Mouse (Mus musculus): ENCODE measurements around the gene Kcnk16.

The Kcnk16 gene

GRCm38 (mm10) chr14:20245861-20246260 lies 23.1 kb downstream of the Kcnk16 start:
- no peaks in the 10 kb centered on the region for H3K36me3 ChIP-seq (ENCODE audit: control insufficient read depth, insufficient read depth, low read length, poor library complexity, severe bottlenecking)
- no peaks in the 10 kb centered on the region for H3K27me3 ChIP-seq (ENCODE audit: control insufficient read depth, insufficient read depth, low read length, poor library complexity, severe bottlenecking)
- no peak for DNase-seq (ENCODE audit: low read depth, low spot score)

- no peaks in the 10 kb centered on the region for H3K36me3 ChIP-seq (ENCODE audit: control insufficient read depth, insufficient read depth, low read length, poor library complexity, severe bottlenecking)
- no peak for DNase-seq (ENCODE audit: low read depth, low spot score)
- H3K27me3 ChIP-seq (ENCODE audit: control insufficient read depth, insufficient read depth, low read length, poor library complexity, severe bottlenecking) = no peaks in the 10 kb centered on the region
Observed at GRCm38 (mm10) chr14:20245318-20245717, 23.7 kb downstream of the Kcnk16 start.

GRCm38 (mm10) chr14:20243158-20243557 lies 25.8 kb downstream of the Kcnk16 start:
- no peaks in the 10 kb centered on the region for H3K27me3 ChIP-seq (ENCODE audit: control insufficient read depth, insufficient read depth, low read length, poor library complexity, severe bottlenecking)
- no peak for DNase-seq (ENCODE audit: low read depth, low spot score)
- no peaks in the 10 kb centered on the region for H3K36me3 ChIP-seq (ENCODE audit: control insufficient read depth, insufficient read depth, low read length, poor library complexity, severe bottlenecking)

GRCm38 (mm10) chr14:20242454-20242853 lies 26.5 kb downstream of the Kcnk16 start:
- H3K27me3 ChIP-seq (ENCODE audit: control insufficient read depth, insufficient read depth, low read length, poor library complexity, severe bottlenecking) = no peaks in the 10 kb centered on the region
- H3K36me3 ChIP-seq (ENCODE audit: control insufficient read depth, insufficient read depth, low read length, poor library complexity, severe bottlenecking) = no peaks in the 10 kb centered on the region
- no peak for DNase-seq (ENCODE audit: low read depth, low spot score)

- no peak for DNase-seq (ENCODE audit: low read depth, low spot score)
- H3K27me3 ChIP-seq (ENCODE audit: control insufficient read depth, insufficient read depth, low read length, poor library complexity, severe bottlenecking) = no peaks in the 10 kb centered on the region
- no peaks in the 10 kb centered on the region for H3K36me3 ChIP-seq (ENCODE audit: control insufficient read depth, insufficient read depth, low read length, poor library complexity, severe bottlenecking)
Observed at GRCm38 (mm10) chr14:20234403-20234802, 34.6 kb downstream of the Kcnk16 start.

GRCm38 (mm10) chr14:20233016-20233980 lies 35.7 kb downstream of the Kcnk16 start:
- no peak for DNase-seq (ENCODE audit: low read depth, low spot score)
- H3K36me3 ChIP-seq (ENCODE audit: control insufficient read depth, insufficient read depth, low read length, poor library complexity, severe bottlenecking) = no peaks in the 10 kb centered on the region
- no peaks in the 10 kb centered on the region for H3K27me3 ChIP-seq (ENCODE audit: control insufficient read depth, insufficient read depth, low read length, poor library complexity, severe bottlenecking)

- H3K27me3 ChIP-seq (ENCODE audit: control insufficient read depth, insufficient read depth, low read length, poor library complexity, severe bottlenecking) = no peaks in the 10 kb centered on the region
Observed at GRCm38 (mm10) chr14:20230063-20230491, 38.9 kb downstream of the Kcnk16 start.

GRCm38 (mm10) chr14:20229437-20229836 lies 39.6 kb downstream of the Kcnk16 start:
- Histone ChIP-seq H3K27me3 (ENCODE audit: control insufficient read depth, insufficient read depth, low read length, poor library complexity, severe bottlenecking) (no peaks in the 10 kb centered on the region), H3K36me3 (ENCODE audit: control insufficient read depth, insufficient read depth, low read length, poor library complexity, severe bottlenecking) (no peaks in the 10 kb centered on the region)
- no peak for DNase-seq (ENCODE audit: low read depth, low spot score)

More at GRCm38 (mm10) chr14:20230063-20230491, 38.9 kb downstream of the Kcnk16 start:
- DNase-seq (ENCODE audit: low read depth, low spot score) = no peak
- no peaks in the 10 kb centered on the region for H3K36me3 ChIP-seq (ENCODE audit: control insufficient read depth, insufficient read depth, low read length, poor library complexity, severe bottlenecking)

GRCm38 (mm10) chr14:20228336-20228735 lies 40.7 kb downstream of the Kcnk16 start:
- no peaks in the 10 kb centered on the region for H3K27me3 ChIP-seq (ENCODE audit: control insufficient read depth, insufficient read depth, low read length, poor library complexity, severe bottlenecking)
- no peaks in the 10 kb centered on the region for H3K36me3 ChIP-seq (ENCODE audit: control insufficient read depth, insufficient read depth, low read length, poor library complexity, severe bottlenecking)
- DNase-seq (ENCODE audit: low read depth, low spot score) = no peak

GRCm38 (mm10) chr14:20226982-20227381 lies 42.0 kb downstream of the Kcnk16 start:
- no peak for DNase-seq (ENCODE audit: low read depth, low spot score)
- H3K27me3 ChIP-seq (ENCODE audit: control insufficient read depth, insufficient read depth, low read length, poor library complexity, severe bottlenecking) = no peaks in the 10 kb centered on the region
- H3K36me3 ChIP-seq (ENCODE audit: control insufficient read depth, insufficient read depth, low read length, poor library complexity, severe bottlenecking) = no peaks in the 10 kb centered on the region

GRCm38 (mm10) chr14:20226488-20226887 lies 42.5 kb downstream of the Kcnk16 start:
- no peaks in the 10 kb centered on the region for H3K36me3 ChIP-seq (ENCODE audit: control insufficient read depth, insufficient read depth, low read length, poor library complexity, severe bottlenecking)

GRCm38 (mm10) chr14:20225525-20225924 lies 43.5 kb downstream of the Kcnk16 start:
- no peaks in the 10 kb centered on the region for H3K27me3 ChIP-seq (ENCODE audit: control insufficient read depth, insufficient read depth, low read length, poor library complexity, severe bottlenecking)
- no peaks in the 10 kb centered on the region for H3K36me3 ChIP-seq (ENCODE audit: control insufficient read depth, insufficient read depth, low read length, poor library complexity, severe bottlenecking)
- DNase-seq (ENCODE audit: low read depth, low spot score) = no peak

More at GRCm38 (mm10) chr14:20226488-20226887, 42.5 kb downstream of the Kcnk16 start:
- DNase-seq (ENCODE audit: low read depth, low spot score) = no peak
- no peaks in the 10 kb centered on the region for H3K27me3 ChIP-seq (ENCODE audit: control insufficient read depth, insufficient read depth, low read length, poor library complexity, severe bottlenecking)

- no peak for DNase-seq (ENCODE audit: low read depth, low spot score)
- H3K27me3 ChIP-seq (ENCODE audit: control insufficient read depth, insufficient read depth, low read length, poor library complexity, severe bottlenecking) = no peaks in the 10 kb centered on the region
- H3K36me3 ChIP-seq (ENCODE audit: control insufficient read depth, insufficient read depth, low read length, poor library complexity, severe bottlenecking) = no peaks in the 10 kb centered on the region
Observed at GRCm38 (mm10) chr14:20224576-20225218, 44.3 kb downstream of the Kcnk16 start.

- no peaks in the 10 kb centered on the region for H3K36me3 ChIP-seq (ENCODE audit: control insufficient read depth, insufficient read depth, low read length, poor library complexity, severe bottlenecking)
- H3K27me3 ChIP-seq (ENCODE audit: control insufficient read depth, insufficient read depth, low read length, poor library complexity, severe bottlenecking) = no peaks in the 10 kb centered on the region
- DNase-seq (ENCODE audit: low read depth, low spot score) = no peak
Observed at GRCm38 (mm10) chr14:20224163-20224562, 44.8 kb downstream of the Kcnk16 start.

- no peak for DNase-seq (ENCODE audit: low read depth, low spot score)
- H3K36me3 ChIP-seq (ENCODE audit: control insufficient read depth, insufficient read depth, low read length, poor library complexity, severe bottlenecking) = no peaks in the 10 kb centered on the region
- no peaks in the 10 kb centered on the region for H3K27me3 ChIP-seq (ENCODE audit: control insufficient read depth, insufficient read depth, low read length, poor library complexity, severe bottlenecking)
Observed at GRCm38 (mm10) chr14:20223253-20223652, 45.7 kb downstream of the Kcnk16 start.

Data from splenic B cell, adult 2 months (primary cell).